Mouse (Mus musculus): ENCODE measurements at regions not wholly inside any gene's neighbourhood (a gene's known extent, or its start where the extent isn't known, plus 50 kb on each side); places are given as distances from the start of the nearest gene placed in this dataset.

DNA sequence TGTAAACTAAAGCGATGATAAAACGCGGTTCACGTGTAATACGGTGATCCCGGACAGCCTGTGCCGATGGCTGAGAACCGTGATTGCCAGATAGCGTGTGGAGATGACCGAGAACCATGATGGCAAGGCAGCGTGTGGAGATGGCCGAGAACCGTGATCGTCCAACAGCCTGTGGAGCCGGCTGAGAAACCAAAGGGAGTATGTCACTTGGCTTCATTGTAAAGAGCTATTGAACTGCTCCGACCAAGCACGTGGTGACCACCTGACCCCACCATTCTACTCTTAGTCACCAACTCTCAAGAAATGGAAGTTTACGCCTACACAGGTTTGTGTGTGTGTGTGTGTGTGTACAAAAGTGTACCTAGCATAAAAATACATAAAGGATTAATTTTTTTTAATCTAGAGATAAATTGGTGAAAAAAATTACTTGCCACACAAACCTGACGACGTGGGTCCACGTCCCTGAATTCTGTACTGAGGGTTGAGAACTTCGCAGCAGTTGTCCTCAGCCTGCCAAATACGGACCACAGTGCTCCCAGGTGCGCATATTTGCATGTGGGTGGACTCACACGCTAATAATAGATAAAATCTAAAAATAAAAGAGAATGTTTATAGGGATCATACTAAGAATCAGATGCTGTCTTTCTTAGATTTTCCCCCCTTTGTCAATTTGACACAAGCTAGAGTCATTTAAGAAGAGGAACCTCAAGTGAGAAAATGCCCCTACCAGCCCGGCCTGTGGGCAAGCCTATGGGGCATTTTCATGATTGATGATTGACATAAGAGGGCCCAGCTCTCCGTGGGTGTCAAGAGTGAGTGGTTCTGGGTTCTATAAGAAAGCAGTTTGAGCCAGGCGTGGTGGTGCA lies 56.6 kb upstream of the Mef2a start:
- no peak for DNase-seq (ENCODE audit: low spot score in 2 of 2)

DNA sequence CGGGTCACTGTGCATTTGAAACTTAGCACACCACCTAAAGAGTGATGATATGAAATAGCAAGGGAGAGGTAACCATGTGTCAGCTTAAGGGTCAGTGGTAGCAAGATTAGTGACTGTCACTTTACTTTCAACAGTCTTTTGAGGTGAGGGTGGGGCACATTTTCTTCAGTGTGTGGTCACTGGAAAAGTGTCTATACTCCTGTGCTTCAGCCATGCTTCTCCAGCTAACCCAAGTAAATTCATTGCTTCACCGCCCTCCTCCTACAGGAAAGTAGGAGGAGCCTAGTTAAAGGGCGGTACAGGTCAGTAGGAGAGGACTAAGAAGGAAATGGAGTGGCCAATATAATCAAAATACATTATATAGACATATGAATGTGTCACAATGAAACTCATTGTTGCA lies 55.7 kb upstream of the Mef2a start:
- DNase-seq (ENCODE audit: low spot score in 2 of 2): no peak

DNA sequence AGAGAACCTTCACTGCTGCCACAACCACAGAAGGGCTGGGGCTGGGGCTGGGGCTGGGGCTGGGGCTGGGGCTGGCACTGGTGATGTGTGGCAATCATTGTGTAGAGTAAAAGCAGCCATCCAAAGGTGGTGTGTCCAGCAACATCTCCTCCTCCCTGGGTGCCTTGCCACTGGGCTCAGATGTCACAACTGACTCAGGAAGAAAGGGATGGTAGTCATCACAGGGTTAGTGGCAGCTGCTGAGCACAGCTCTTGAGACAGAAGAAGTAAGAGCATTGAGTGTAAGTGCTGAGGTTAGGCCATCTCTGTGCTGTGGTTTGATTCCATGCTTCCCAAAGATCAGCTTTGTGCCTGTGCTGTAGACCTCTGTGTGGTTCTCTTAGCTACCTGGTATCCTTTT lies 53.4 kb upstream of the Mef2a start:
- DNase-seq (ENCODE audit: low spot score in 2 of 2): no peak

- DNase-seq (ENCODE audit: low spot score in 2 of 2): no peak
Observed at GRCm38 (mm10) chr7:67425581-67425980, 52.9 kb upstream of the Mef2a start.

DNA sequence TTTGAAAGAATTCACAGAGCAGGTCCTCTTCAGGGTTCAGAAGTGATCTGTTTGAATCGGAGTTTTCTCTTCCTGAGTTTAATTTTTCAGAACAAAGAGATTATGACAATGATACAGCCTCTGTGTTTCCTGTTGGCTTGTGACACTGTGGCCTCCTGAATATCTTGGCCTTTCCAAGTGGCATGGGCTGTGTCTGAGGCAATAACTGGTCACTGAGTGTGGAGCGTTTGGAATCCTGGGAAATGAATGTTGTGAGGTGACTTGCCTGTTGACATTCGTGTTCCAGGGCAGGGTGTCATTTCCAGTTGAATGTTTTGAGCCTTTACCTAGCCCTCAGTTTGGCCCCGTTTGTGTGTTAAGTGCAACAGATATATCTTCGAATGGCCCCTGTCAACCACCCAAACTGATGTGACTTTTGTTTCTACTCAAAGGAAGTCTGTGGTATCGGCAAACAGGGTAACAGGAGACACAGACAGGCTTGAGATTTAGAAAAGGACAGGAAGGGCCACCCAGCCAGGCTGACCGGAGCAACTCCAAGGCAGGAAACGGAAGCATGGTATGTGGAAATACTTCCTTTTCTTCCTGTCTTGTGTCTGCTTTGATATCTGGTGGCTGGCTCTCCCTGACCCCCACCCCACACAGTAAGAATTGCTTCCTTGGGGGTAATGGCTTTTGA lies 52.3 kb upstream of the Mef2a start:
- DNase-seq (ENCODE audit: low spot score in 2 of 2): no peak
